Mouse (Mus musculus): Measurements from ENCODE around the gene Mpl.

Gene Mpl

GRCm38 (mm10) chr4:118457345-118457975, at the start of gene Mpl:
Gene Mpl, minus strand, starts transcription at chr4:118457513.
- DNase-seq = no peak

- no peak for DNase-seq
Measured at GRCm38 (mm10) chr4:118505551-118505950, 48.2 kb upstream of the Mpl start.

- DNase-seq = no peak
Measured at GRCm38 (mm10) chr4:118500792-118501191, 43.5 kb upstream of the Mpl start.

- peak; percentile 19 for DNase-seq
Measured at GRCm38 (mm10) chr4:118500171-118500724, 42.9 kb upstream of the Mpl start.

- DNase-seq = no peak
Measured at GRCm38 (mm10) chr4:118490461-118490860, 33.1 kb upstream of the Mpl start.

GRCm38 (mm10) chr4:118489717-118490132, 32.4 kb upstream of the Mpl start, which contains the start of gene Tie1:
Gene Tie1, minus strand, starts transcription at chr4:118490061.
- DNase-seq = no peak

- no peak for DNase-seq
Measured at GRCm38 (mm10) chr4:118476773-118477530, 19.6 kb upstream of the Mpl start.

- no peak for DNase-seq
Measured at GRCm38 (mm10) chr4:118472687-118473086, 15.4 kb upstream of the Mpl start.

- no peak for DNase-seq
Measured at GRCm38 (mm10) chr4:118471281-118471680, 14.0 kb upstream of the Mpl start.

- no peak for DNase-seq
Measured at GRCm38 (mm10) chr4:118465697-118466163, 8.4 kb upstream of the Mpl start.

- peak; percentile 15 for DNase-seq
Measured at GRCm38 (mm10) chr4:118464956-118465355, 7.6 kb upstream of the Mpl start.

- DNase-seq = no peak
Measured at GRCm38 (mm10) chr4:118446415-118447153, 10.7 kb downstream of the Mpl start.

- no peak for DNase-seq
Measured at GRCm38 (mm10) chr4:118445781-118446414, 11.4 kb downstream of the Mpl start.

- DNase-seq = no peak
Measured at GRCm38 (mm10) chr4:118445088-118445487, 12.2 kb downstream of the Mpl start.

- no peak for DNase-seq
Measured at GRCm38 (mm10) chr4:118437829-118438253, 19.5 kb downstream of the Mpl start.

GRCm38 (mm10) chr4:118436820-118437603, 20.3 kb downstream of the Mpl start, which contains the start of gene Cdc20:
Gene Cdc20, minus strand, starts transcription at chr4:118437352.
- DNase-seq = peak; percentile 87

- DNase-seq = no peak
Measured at GRCm38 (mm10) chr4:118432332-118432731, 25.0 kb downstream of the Mpl start.

- no peak for DNase-seq
Measured at GRCm38 (mm10) chr4:118429215-118429895, 28.0 kb downstream of the Mpl start.

GRCm38 (mm10) chr4:118428531-118429214, 28.6 kb downstream of the Mpl start:
- no peak for DNase-seq

GRCm38 (mm10) chr4:118427768-118428451, 29.4 kb downstream of the Mpl start, which contains the start of gene Elovl1:
Gene Elovl1, plus strand, starts transcription at chr4:118428093.
- peak; percentile 68 for DNase-seq
